Mouse (Mus musculus) hindbrain, embryonic 10.5 days (tissue): Measurements from ENCODE around the gene 2700081O15Rik. TPM values are rescaled to one million over a fixed set of nuclear protein-coding genes. Genes with fewer than 3 reads are reported as not detected.

ENCODE experiments used
- DNase-seq: peaks from one replicate; pipeline ENCODE4 v3.0.0-alpha.2; 2017; ENCODE audit warnings: low spot score
- H3K27ac ChIP-seq: fragments of 300-500 bp; sonication (generic); 2 replicates; pipeline ENCODE4 v1.5.1; 2016; ENCODE audit warnings: mild to moderate bottlenecking, moderate library complexity
- H3K27me3 ChIP-seq: fragments of 300-500 bp; sonication (generic); 2 replicates; pipeline ENCODE4 v1.6.1; 2016; ENCODE audit warnings: mild to moderate bottlenecking; ENCODE audit not compliant: poor library complexity, insufficient read depth, severe bottlenecking
- H3K36me3 ChIP-seq: fragments of 300-500 bp; sonication (generic); 2 replicates; pipeline ENCODE4 v1.6.1; 2016; ENCODE audit warnings: mild to moderate bottlenecking, moderate library complexity
- H3K4me1 ChIP-seq: fragments of 300-500 bp; sonication (generic); replicated peaks from 2 replicates; pipeline ENCODE4 v1.6.1; 2016; ENCODE audit warnings: mild to moderate bottlenecking
- H3K4me3 ChIP-seq: fragments of 300-500 bp; sonication (generic); 2 replicates; pipeline ENCODE4 v1.5.1; 2016; ENCODE audit warnings: mild to moderate bottlenecking, moderate library complexity
- H3K9me3 ChIP-seq: fragments of 300-500 bp; sonication (generic); 2 replicates; pipeline ENCODE4 v1.6.1; 2016; ENCODE audit warnings: mild to moderate bottlenecking, moderate library complexity
- WGBS: fragments of 180-500 bp; shearing (Covaris S2); methylation state at CpG from one replicate; pipeline ENCODE4 v1.1.7; 2016; 5-methylcytosine and 5-hydroxymethylcytosine counted together
- polyA plus RNA-seq: library from polyadenylated mRNA; unstranded; fragments of >200 nt; fragmentation: Nextera tagmentation; extraction: Ambion mirVana; gene quantifications from 2 replicates; pipeline ENCODE4 v1.2.1, GENCODE M21; 2016

Gene 2700081O15Rik
- polyA plus RNA-seq, 1 experiment from 2014 or later = 8.6 TPM

DNA sequence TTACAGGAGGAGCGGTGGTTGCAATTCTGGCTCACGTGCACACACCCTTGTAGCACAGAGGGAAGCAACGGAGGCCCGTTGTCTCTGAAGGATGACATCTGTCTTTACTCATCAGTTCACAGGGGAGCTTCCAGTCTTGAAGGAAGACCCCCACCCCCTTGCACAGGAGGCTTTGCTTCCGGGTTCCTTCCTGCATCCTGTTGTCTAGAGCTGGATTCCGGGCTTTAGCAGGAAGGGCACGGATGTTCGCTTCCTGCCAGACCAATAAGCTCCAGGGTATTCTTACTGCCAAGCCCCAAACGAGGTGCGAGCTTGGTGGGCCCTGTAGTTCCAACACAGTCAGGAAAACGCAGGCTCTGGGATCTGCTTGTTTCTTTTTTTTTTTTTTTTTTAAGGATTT, 16.8 kb upstream of the 2700081O15Rik start:
- Histone ChIP-seq H3K27ac (no peak overlapping the region), H3K36me3 (no peaks in the 10 kb centered on the region), H3K4me1 (no peaks in the 10 kb centered on the region), H3K9me3 (no peaks in the 10 kb centered on the region), H3K4me3 (no peak overlapping the region), H3K27me3 (peaks cover 15% of the 10 kb centered on the region)
- DNase-seq = peak; percentile 10
- 85% methylated on average over 11 of the region's 11 CpGs for WGBS

DNA sequence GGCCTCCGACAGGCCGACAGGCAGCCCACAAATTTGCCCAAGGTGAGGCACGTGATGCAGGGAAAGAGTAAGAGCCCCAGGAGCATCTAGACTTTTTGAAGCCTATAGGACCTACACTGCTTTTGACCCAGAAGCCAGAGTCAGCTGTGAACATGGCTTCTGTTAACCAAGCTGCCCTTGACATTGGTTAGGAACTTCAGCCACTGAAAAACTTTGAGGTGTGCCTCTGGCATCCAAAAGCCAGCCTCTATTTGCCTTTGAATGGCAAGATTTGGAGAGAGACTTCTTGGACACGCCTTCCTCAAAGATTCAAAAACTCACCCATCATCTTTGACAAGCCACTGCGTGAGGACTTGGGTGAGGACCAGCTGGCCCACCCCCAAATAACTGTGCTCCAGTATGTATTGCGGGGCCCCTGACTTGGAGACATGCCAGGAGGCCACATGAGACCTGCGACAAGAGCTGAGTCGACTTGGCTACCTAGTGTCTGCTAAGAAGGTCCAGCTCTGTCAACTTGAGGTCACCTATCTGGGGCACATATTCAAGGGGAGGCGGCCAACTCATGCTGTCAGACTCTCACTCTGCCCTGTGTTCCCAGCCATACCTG, 12.7 kb upstream of the 2700081O15Rik start:
- no peak overlapping the region for H3K4me3 ChIP-seq
- DNase-seq = no peak
- WGBS = 87% methylated on average over 9 of the region's 9 CpGs
- H3K36me3 ChIP-seq = no peaks in the 10 kb centered on the region
- H3K4me1 ChIP-seq = no peaks in the 10 kb centered on the region
- peaks cover 9% of the 10 kb centered on the region for H3K27me3 ChIP-seq
- no peak overlapping the region for H3K27ac ChIP-seq
- H3K9me3 ChIP-seq = no peaks in the 10 kb centered on the region

DNA sequence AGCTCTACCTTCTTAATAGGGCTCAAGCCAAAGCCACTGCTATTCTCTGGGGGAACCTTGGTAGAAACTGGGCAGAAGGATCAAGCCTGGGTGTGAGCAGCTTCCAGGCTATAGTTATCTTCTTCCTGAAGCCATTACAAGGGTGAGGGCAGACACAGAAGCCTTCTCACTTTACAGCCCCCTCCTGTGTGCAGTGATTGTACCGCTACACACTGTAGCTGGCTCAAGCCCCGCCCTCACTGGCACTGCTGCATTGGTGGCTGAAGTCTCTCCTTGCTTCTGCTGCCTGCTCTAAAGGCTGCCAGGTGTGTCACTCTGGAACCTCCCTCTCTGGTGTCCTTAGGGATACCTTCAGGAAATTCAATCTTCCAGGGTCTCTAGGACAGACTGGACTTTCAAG, 5.1 kb upstream of the 2700081O15Rik start:
- Histone ChIP-seq H3K4me3 (no peak overlapping the region), H3K27me3 (peaks cover 13% of the 10 kb centered on the region), H3K36me3 (no peaks in the 10 kb centered on the region), H3K9me3 (no peaks in the 10 kb centered on the region), H3K4me1 (peaks cover 20% of the 10 kb centered on the region), H3K27ac (no peak overlapping the region)
- WGBS = 68% methylated on average over 2 of the region's 2 CpGs
- no peak for DNase-seq

DNA sequence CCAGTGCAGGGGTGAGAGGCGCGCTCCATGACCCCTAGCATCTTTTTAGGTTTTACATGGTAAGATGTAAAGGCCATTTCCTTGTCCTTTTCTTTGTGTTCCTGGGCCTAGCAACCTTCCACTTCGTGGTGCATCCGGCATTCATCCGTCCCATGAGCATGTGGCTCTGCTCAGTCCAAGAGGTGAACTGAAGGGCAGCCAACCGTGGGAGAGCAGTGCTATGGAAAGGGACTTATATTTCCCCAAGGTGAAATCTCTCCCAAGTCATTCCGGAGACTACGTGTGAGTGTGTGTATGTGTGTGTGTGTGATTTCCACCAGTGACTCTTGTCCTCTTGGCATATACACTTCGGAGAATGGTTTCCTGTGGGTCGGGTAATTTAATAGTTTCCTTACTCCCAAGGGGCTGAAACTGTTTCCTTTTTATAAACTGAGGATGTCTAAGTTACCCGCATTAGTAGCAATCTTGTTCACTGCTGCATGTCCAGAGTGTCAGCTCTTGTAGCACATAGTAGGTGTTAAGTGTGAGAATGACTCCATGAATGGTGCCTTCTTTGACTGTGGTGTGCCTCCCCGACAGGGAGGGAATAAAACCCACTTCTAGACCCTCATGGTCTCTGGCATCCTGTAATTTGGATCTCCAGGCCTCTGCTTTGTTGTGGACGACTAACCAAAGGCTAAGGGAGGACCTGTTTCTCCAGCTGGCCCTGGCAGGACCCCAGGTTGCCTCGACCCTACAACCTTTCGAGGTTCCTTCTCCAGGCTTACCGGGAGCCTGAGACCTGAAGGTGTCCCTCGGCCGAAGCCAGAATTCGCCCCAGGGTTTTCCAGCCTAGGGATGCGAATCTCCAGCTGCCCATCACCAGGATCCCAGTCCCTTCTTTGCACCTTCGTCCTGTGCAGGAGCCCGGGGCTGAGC, 1.2 kb upstream of the 2700081O15Rik start:
- peak overlapping the region; percentile 100 for H3K27ac ChIP-seq
- peaks cover 25% of the 10 kb centered on the region for H3K27me3 ChIP-seq
- no peaks in the 10 kb centered on the region for H3K9me3 ChIP-seq
- 30% methylated on average over 22 of the region's 22 CpGs for WGBS
- peak; percentile 18 for DNase-seq
- peaks cover 46% of the 10 kb centered on the region for H3K4me1 ChIP-seq
- H3K4me3 ChIP-seq = peak overlapping the region; percentile 90
- peaks cover 17% of the 10 kb centered on the region for H3K36me3 ChIP-seq

DNA sequence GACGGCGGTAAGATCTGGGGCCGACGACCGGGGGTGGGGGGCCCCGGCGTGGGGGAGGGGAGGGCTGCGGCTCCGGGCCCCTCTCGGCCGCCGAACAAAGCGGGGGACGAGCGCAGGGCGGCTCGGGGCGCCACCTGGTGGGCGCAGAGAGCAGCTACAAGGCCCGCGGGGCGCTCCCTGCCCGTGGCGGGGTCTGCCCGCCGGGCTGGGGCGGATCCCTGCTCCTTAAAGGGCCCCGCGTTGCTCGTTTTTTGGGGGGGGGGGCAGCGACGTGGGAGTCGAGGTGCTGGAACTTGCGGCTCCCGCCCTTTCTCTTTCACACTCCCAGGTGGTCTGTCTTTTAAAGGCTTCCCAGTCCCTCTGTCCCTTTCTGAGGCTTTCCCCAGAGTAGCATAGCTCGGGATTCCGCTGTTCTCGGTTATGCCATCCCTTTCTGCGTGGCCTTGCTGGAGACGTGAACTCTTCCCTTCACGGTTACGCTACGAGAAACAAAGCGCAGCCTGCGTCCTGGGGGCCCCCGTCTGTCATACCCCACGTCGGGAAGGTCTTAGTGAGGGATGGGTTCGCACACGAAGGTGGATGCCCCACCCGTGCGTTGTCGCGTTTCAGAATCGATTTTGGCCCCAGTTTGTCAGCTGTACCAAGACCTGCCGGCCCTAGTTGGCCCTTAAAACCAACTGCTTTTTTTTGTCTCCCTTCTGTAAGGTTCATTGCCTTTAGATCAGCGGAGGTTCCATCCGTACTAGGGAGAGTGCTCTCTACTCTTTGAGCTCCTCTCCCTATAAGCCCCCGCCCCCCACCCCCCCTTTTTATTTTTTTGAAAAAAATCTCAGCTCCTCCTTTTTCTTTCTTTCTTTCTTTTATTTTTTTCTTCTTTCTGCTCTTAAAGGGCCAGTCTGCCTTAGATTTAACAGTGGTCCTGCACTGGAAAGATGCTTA, 755 bp downstream of the 2700081O15Rik start:
- H3K36me3 ChIP-seq = peaks cover 37% of the 10 kb centered on the region
- peak overlapping the region; percentile 100 for H3K27ac ChIP-seq
- under 1% methylated on average over 58 of the region's 59 CpGs for WGBS
- H3K4me3 ChIP-seq = peak overlapping the region; percentile 90
- H3K4me1 ChIP-seq = peaks cover 62% of the 10 kb centered on the region
- H3K9me3 ChIP-seq = 0 out of 2 replicates have a peak, but pooled peaks cover 3% of the 10 kb centered on the region
- peaks cover 33% of the 10 kb centered on the region for H3K27me3 ChIP-seq
- peak; percentile 83 for DNase-seq

DNA sequence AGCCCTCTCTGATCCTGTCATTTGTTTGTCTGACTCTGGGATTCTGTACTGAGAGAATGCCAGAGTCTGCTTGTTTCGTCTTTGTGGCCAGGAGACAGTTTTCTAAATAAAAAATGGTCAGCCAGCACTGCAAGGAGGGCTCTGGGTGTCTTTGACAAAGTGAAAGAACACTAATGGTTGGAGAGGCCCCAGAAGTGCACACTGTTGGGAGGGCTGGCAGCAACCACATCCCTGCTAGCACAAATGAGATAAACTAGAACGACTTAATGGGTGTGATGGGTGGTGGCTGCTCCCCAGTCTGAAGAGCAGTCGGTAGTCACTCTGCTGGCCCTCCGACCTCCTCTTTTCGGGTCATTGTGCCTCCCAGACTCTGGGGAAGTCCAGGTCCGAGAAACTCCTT, 1.7 kb downstream of the 2700081O15Rik start:
- Histone ChIP-seq H3K27me3 (peaks cover 33% of the 10 kb centered on the region), H3K4me1 (peaks cover 72% of the 10 kb centered on the region), H3K4me3 (peak overlapping the region; percentile 90), H3K36me3 (peaks cover 47% of the 10 kb centered on the region), H3K9me3 (0 out of 2 replicates have a peak, but pooled peaks cover 3% of the 10 kb centered on the region), H3K27ac (peak overlapping the region; percentile 100)
- DNase-seq = no peak
- WGBS = 35% methylated on average over 6 of the region's 6 CpGs

DNA sequence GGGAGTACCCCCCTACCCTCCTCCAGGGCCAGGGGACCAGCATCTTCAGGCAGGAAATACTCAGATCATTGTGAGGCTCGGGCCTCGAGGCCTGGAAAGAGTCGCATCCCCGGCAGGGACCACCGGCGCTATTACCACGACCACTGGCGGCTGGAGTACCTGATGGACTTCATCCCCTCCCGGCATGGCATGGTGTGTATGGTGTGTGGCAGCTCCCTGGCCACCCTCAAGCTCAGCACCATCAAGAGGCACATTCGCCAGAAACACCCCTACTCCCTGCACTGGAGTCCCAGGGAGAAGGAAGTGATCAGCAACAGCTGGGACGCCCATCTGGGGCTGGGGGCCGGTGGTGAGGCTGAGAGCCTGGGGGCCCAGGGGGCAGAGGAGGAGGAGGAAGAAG, 2.7 kb downstream of the 2700081O15Rik start:
- H3K27me3 ChIP-seq = peaks cover 31% of the 10 kb centered on the region
- H3K9me3 ChIP-seq = 0 out of 2 replicates have a peak, but pooled peaks cover 3% of the 10 kb centered on the region
- H3K36me3 ChIP-seq = peaks cover 57% of the 10 kb centered on the region
- peaks cover 82% of the 10 kb centered on the region for H3K4me1 ChIP-seq
- peak overlapping the region; percentile 90 for H3K4me3 ChIP-seq
- DNase-seq = no peak
- 75% methylated on average over 12 of the region's 12 CpGs for WGBS
- peak overlapping the region; percentile 100 for H3K27ac ChIP-seq

DNA sequence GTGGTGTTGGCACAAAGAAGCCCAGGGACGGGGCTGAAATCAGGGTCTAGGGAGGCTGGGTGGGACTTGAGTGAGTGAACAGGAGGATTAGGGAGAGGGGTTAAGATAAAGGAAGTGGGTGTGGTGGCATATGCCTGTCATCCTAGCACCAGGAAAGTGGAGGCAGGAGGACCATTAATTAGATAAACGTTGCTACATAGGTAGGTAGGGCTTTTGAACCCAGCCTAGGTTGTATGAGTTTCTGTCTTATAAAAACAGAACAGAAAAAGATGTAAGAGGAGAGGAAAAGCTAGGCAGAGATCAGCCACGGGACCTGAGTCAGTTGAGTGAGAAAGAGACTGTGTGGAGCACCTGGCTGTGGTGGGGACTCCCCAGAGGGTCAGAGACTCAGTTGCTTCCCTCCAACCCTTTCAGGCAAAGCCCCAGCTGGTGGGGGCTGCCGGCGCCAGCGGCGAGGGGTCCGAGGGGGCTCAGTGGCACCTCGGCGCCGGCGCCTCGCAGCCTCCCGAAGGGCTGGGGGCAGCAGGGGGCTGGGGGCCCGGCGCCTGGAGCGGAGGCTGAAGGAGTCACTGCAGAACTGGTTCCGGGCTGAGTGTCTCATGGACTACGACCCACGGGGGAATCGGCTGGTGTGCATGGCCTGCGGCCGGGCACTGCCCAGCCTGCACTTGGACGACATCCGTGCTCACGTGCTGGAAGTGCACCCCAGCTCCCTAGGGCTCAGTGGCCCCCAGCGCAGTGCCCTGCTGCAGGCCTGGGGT, 3.6 kb downstream of the 2700081O15Rik start:
- no peak for DNase-seq
- H3K36me3 ChIP-seq = peaks cover 66% of the 10 kb centered on the region

DNA sequence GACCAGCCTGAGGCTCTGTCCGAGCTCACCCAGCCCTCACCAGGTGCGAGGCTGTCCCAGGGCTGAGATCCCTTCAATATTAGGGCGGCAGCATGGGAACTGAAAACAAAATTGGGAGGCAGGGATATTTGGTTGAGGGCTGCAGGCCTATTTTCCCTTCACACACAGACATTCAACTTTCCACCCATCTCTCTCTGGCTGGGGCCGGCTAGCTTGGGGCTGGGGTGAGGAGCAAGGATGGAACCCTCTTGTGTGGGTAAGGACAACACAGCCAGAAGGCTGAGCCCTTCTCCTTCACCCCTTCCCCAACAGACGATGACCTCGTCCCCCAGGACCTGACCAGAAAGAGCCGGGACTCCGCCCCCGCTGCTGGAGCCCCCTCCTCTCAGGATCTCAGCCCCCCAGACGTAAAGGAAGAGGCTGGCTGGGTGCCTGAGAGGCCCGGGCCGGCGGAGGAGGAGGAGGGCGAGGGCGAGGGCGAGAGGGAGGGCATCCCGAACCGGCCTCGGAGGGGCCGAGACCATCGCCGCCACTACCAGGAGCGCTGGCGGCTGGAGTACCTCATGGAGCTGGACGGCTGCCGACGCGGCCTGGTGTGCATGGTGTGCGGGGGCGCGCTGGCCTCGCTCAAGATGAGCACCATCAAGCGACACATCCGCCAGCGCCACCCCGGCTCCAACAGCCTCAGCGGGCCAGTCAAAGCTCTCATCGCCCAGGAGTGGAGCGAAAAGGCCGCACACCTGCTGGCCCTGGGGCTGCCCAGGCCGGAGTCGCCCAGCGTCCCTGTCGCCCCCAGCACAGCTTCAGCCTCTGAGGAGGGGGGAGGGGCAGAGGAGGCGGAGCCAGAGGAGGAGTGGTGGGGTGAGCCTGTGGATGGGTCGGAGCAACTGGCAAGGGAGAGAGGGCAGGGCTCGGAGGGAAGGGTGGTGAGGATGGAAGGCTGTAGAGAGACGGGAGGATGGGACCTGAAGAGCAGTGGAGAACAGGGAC, 4.5 kb downstream of the 2700081O15Rik start:
- WGBS = 6% methylated on average over 48 of the region's 48 CpGs
- DNase-seq = peak; percentile 84
- H3K27me3 ChIP-seq = peaks cover 19% of the 10 kb centered on the region; the same call in 1 of the 2 replicates
- 0 out of 2 replicates have a peak, but pooled peaks cover 3% of the 10 kb centered on the region for H3K9me3 ChIP-seq
- H3K27ac ChIP-seq = peak overlapping the region; percentile 88
- H3K4me1 ChIP-seq = peaks cover 69% of the 10 kb centered on the region
- peak overlapping the region; percentile 47 for H3K4me3 ChIP-seq
- peaks cover 75% of the 10 kb centered on the region for H3K36me3 ChIP-seq

More for the DNA sequence above, 3.6 kb downstream of the 2700081O15Rik start:
- Histone ChIP-seq H3K27me3 (peaks cover 23% of the 10 kb centered on the region; the same call in 1 of the 2 replicates), H3K27ac (peak overlapping the region; percentile 88), H3K4me3 (peak overlapping the region; percentile 47), H3K9me3 (0 out of 2 replicates have a peak, but pooled peaks cover 3% of the 10 kb centered on the region), H3K4me1 (peaks cover 78% of the 10 kb centered on the region)
- 46% methylated on average over 27 of the region's 27 CpGs for WGBS

DNA sequence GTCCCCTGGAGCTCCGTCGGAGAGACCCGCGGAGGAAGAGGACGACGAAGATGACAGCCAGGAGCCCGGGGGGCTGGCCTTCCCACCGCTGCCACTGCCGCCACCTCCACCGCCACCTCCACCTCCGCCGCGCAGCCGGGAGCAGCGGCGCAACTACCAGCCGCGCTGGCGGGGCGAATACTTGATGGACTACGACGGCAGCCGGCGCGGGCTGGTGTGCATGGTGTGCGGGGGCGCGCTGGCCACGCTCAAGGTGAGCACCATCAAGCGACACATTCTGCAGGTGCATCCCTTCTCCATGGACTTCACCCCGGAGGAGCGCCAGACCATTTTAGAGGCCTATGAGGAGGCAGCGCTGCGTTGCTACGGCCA, 5.2 kb downstream of the 2700081O15Rik start:
- Histone ChIP-seq H3K4me3 (peak overlapping the region; percentile 47), H3K4me1 (peaks cover 67% of the 10 kb centered on the region), H3K27me3 (peaks cover 19% of the 10 kb centered on the region; the same call in 1 of the 2 replicates), H3K27ac (peak overlapping the region; percentile 88), H3K36me3 (peaks cover 82% of the 10 kb centered on the region), H3K9me3 (0 out of 2 replicates have a peak, but pooled peaks cover 3% of the 10 kb centered on the region)
- no peak for DNase-seq
- 9% methylated on average over 35 of the region's 35 CpGs for WGBS
